Mouse (Mus musculus) adrenal gland, postnatal 10 days (tissue): ENCODE data around the gene Gm17304. TPM values are rescaled to one million over a fixed set of nuclear protein-coding genes. Genes with fewer than 3 reads are reported as not detected.
A peak's percentile ranks its signal among the peaks of the same experiment; 100 is the strongest.

Experiments used
- DNase-seq: peaks from one replicate; pipeline ENCODE4 v3.0.0; 2021; ENCODE audit warnings: mixed read lengths
- total RNA-seq, 2 experiments: library from RNA; stranded (reverse); gene quantifications; 2 replicates each; pipeline ENCODE4 v1.2.3; 2021

The Gm17304 gene
- total RNA-seq, 2 experiments from 2014 or later = not detected

DNA sequence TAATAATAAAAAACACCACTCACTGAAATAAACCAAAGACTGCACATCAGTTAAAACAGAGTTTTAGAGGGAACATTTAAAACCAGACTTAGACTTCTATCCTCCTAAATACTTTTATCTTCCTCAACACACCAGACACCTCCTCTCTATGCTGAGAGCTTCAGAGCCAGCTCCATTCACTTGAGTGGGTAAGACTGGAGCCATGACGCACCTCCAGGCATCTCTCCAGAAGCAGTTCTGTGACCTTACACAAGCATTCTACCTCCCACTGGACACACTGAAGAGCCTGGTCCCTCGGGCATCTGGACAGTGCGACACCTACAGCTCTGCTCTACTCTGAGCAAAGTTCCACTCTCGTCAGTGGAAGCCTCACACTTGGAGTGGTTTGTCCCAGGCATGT lies 14.4 kb downstream of the Gm17304 start:
- peak; percentile 30 for DNase-seq

GRCm38 (mm10) chr5:106628369-106629149 lies 19.7 kb downstream of the Gm17304 start:
- no peak for DNase-seq

GRCm38 (mm10) chr5:106636423-106636946 lies 27.6 kb downstream of the Gm17304 start:
- no peak for DNase-seq

- no peak for DNase-seq
These were observed 30.7 kb downstream of the Gm17304 start for GRCm38 (mm10) chr5:106639627-106640026.

DNA sequence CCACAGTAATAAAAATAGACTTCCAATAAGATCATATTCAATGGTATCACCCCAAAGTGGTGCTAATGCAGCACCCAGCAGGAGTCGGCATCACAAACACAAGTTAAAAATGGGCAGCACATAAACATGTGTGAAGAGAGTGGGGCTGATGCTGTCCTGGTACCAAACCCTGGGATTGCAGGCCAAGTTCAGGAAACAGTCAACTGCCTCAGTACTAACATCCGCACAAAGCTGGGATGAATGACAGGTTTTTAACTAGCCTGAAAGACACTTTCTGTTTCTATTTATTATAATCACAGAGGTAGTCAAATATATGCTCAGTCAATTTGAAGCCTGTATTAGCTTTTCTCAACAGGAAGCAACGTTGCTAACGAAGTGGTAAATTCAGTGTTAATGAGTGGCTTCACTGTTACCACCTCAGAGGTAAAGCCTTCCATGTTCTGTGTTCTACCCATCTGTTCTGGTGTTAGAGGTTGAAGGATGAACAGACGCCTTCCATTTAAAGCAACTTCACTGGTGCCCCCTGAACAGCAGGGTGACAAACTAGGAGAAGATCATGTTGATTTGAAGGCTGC lies 31.4 kb downstream of the Gm17304 start:
- DNase-seq = no peak

DNA sequence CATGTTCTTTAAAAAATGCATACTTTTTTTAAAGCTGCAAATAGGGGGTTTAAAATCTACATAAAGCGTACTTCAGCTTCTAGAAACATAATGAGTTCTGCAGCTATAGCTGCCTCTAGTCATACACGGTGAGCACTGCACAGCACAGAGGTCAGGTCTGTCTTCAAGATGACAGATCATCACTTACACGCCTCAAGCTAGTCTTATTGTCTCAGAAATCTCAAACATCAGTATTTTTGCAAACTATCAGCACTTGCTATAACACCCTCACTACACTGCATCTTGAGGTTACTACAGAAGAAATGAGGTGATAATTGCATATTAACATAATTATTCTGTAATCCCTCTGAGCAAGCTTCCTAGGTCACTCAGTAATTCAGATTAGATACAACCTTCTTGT lies 33.0 kb downstream of the Gm17304 start:
- DNase-seq = no peak

DNA sequence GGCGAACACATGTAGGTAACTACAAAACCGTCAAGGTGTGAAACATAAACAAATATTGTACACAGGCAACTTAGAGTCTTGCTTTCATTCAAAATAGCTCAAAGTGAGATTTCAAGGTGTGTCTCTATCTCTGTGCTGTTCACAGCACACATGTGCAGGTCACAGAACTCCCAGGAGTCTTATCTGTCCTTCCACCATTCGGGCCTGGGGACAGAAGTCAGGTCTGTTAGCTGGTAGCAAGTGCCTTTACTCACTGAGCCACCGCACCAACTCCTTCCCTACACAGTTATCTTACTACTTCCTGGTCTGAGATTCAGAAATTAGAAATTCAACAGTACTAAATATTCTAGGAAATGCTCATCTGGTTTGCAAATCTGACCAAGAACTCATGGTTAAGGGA lies 34.5 kb downstream of the Gm17304 start:
- DNase-seq = no peak

- no peak for DNase-seq
These were observed 40.5 kb downstream of the Gm17304 start for GRCm38 (mm10) chr5:106649441-106649840.

GRCm38 (mm10) chr5:106649995-106650394 lies 41.1 kb downstream of the Gm17304 start:
- no peak for DNase-seq

DNA sequence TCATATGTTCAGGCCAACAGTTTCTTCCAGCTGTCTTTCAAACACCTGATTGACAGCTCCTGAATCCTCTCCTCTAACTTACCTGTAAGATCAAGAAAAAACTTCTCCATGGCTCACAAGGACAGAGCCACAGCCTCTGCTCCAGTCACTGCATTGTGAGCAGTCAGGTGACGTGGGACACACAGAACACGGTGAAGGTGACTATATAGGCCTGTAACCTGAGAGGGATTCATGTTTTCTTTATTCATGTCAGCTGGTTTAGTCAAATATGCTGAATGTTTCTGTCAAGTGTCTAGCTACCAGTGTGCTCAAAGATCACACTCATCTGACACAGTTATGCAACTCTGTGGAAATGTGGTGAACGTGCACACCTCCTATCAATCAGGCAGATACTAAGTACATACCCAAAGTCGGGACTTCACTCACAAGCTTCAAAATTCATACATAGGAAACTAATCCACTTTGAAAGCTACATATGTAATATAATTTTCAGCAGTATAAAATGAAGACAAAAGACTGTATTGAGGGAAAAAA lies 43.4 kb downstream of the Gm17304 start:
- DNase-seq = no peak

DNA sequence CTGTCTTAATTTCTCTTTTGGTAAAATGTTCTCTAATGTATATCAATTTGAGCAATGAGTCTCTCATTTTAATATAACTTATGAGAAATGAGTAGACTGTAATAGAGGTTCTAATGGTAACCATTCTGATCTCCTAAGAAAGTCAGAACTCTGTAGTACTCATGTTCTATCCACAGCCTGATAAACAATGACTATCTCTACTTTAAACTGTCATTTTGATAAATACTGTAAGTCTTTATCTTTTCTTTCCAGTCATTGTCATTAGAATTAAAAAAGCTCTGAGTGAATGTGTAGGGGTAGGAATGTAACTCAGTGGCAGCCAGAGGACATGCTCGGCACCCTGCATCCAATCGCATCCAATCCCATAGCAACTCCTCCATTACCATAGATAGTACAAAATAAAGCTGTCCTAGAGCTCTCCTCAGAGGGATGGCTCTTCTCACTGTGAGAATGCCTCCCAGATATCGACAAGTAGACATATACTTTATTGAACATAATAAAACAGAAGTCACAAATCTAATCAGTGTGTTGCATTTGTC lies 44.0 kb downstream of the Gm17304 start:
- DNase-seq = no peak

Other genes starting within 250 kb of the Gm17304 start
- not detected for gene Barhl2, start 150.9 kb upstream of the Gm17304 start, total RNA-seq
- 10 to 100 TPM; 64.4 to 78.1 TPM for gene Zfp644, start 88.2 kb downstream of the Gm17304 start, total RNA-seq